12 mouse cellular contexts compared by ENCODE assay signal in the genomic region with DNA sequence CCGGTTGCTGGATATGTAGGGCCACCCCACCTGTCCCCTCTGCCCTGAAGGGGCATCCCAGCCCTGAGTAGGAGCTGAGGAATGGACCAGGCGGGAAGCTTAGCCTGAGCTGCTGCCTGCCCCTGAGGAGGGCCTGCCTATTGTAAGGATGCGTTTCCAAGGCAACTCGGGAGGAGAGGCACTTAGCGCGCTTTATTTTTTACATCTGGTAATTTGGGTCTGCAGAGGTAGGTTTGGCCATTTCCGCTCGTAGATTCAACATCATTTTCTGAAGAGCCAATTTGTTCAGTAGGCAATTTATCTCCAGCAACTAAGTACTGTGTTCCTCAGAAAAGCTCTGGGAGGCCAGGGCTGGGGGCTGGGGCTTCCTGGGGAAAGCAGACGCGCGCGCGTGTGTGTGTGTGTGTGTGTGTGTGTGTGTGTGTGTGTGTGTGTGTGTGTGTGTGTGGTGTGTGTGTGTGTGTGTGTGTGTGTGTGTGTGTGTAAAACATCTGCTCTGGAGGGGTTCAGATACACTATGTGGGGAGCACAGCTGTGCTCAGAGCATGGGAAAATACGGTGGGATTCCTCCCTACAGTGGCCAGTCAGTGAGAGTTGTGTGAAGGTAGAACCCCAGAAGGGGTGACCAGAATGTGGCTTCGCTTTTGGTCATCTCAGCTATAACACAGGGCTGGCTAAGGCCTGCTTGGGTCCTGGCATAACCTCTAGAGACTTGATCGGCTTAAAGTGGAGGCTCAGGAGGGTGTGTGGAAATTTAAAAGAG. TPM values are rescaled to one million over a fixed set of nuclear protein-coding genes. Genes with fewer than 3 reads are reported as not detected.
DNase-seq lines count a peak whose midpoint lies in the region; ATAC-seq and TF ChIP-seq lines count a peak whose summit lies in the region.
"Had no signal": no experiment of that assay in that cellular context is flagged by ENCODE, and none has a peak within 500 bp of the region (broad histone marks: within the 10 kb centered on the region; RNA-seq: fewer than 3 reads in every experiment).

No protein-coding gene starts in this region.

- H3K9ac ChIP-seq in stomach, embryonic 14.5 days (replicated peaks; ENCODE audit: low read depth, low read length), result no peak overlapping the region
- H3K9ac ChIP-seq in stomach, postnatal 0 days (ENCODE audit: low read length), result no peak overlapping the region
- H3K9ac ChIP-seq in hindbrain, embryonic 11.5 days (ENCODE audit: low read depth, low read length), result no peak overlapping the region
- H3K9ac ChIP-seq in midbrain, embryonic 12.5 days (replicated peaks), result peak overlapping the region; percentile 17; the same call in 1 of the 2 replicates
- H3K9ac ChIP-seq in kidney, embryonic 14.5 days (ENCODE audit: low read depth, low read length), result no peak overlapping the region
- H3K9ac ChIP-seq: stomach, embryonic 15.5 days had no signal

- no peak for TF ChIP-seq EP300 in stomach, postnatal 0 days (optimal IDR thresholded peaks at IDR 0.05)

- no peaks in the 10 kb centered on the region for H3K36me3 ChIP-seq in stomach, embryonic 14.5 days (ENCODE audit: control insufficient read depth, insufficient read depth, low read length)
- no peaks in the 10 kb centered on the region for H3K36me3 ChIP-seq in stomach, postnatal 0 days (ENCODE audit: control insufficient read depth, insufficient read depth, low read length)
- H3K36me3 ChIP-seq in hindbrain, embryonic 11.5 days (ENCODE audit: control insufficient read depth, insufficient read depth, low read length), result no peaks in the 10 kb centered on the region
- H3K36me3 ChIP-seq in midbrain, embryonic 12.5 days, result no peaks in the 10 kb centered on the region
- no peaks in the 10 kb centered on the region for H3K36me3 ChIP-seq in kidney, embryonic 14.5 days (ENCODE audit: control insufficient read depth, insufficient read depth, low read length)
- H3K36me3 ChIP-seq: stomach, embryonic 15.5 days had no signal

- H3K4me3 ChIP-seq in stomach, embryonic 14.5 days (ENCODE audit: low read depth, low read length), result no peak overlapping the region
- H3K4me3 ChIP-seq in stomach, postnatal 0 days (ENCODE audit: low read depth, low read length), result no peak overlapping the region
- no peak overlapping the region for H3K4me3 ChIP-seq in hindbrain, embryonic 11.5 days (ENCODE audit: low read depth, low read length)
- H3K4me3 ChIP-seq in midbrain, embryonic 12.5 days, result peak overlapping the region; percentile 23; the same call in 1 of the 2 replicates
- H3K4me3 ChIP-seq in kidney, embryonic 14.5 days (ENCODE audit: low read length), result no peak overlapping the region
- H3K4me3 ChIP-seq: erythroblast, embryonic 14.5 days; stomach, embryonic 15.5 days had no signal

- no peak for TF ChIP-seq CTCF in stomach, postnatal 0 days (IDR thresholded peaks at IDR 0.05; ENCODE audit: low read depth)

- 33% methylated on average over 16 of the region's 16 CpGs for WGBS in stomach, embryonic 14.5 days
- 38% methylated on average over 16 of the region's 16 CpGs for WGBS in stomach, postnatal 0 days
- WGBS in hindbrain, embryonic 11.5 days, result 23% methylated on average over 15 of the region's 16 CpGs
- 21% methylated on average over 16 of the region's 16 CpGs for WGBS in midbrain, embryonic 12.5 days
- WGBS in kidney, embryonic 14.5 days, result 51% methylated on average over 16 of the region's 16 CpGs

- H3K27ac ChIP-seq in stomach, embryonic 14.5 days (ENCODE audit: low read length), result no peak overlapping the region
- H3K27ac ChIP-seq in stomach, postnatal 0 days (replicated peaks), result no peak overlapping the region
- H3K27ac ChIP-seq in hindbrain, embryonic 11.5 days (ENCODE audit: low read depth, low read length), result no peak overlapping the region
- H3K27ac ChIP-seq in midbrain, embryonic 12.5 days (replicated peaks), result no peak overlapping the region
- H3K27ac ChIP-seq in kidney, embryonic 14.5 days (ENCODE audit: low read depth, low read length), result no peak overlapping the region
- H3K27ac ChIP-seq: stomach, embryonic 15.5 days had no signal

- H3K4me1 ChIP-seq in stomach, embryonic 14.5 days (ENCODE audit: control insufficient read depth, insufficient read depth, low read length), result peaks cover 4% of the 10 kb centered on the region; the same call in 1 of the 2 replicates
- no peaks in the 10 kb centered on the region for H3K4me1 ChIP-seq in stomach, postnatal 0 days (replicated peaks; ENCODE audit: control insufficient read depth, insufficient read depth)
- H3K4me1 ChIP-seq in hindbrain, embryonic 11.5 days (replicated peaks; ENCODE audit: control insufficient read depth, insufficient read depth, low read length), result peaks cover 13% of the 10 kb centered on the region
- peaks cover 44% of the 10 kb centered on the region for H3K4me1 ChIP-seq in midbrain, embryonic 12.5 days
- 0 out of 2 replicates have a peak, but pooled peaks cover 3% of the 10 kb centered on the region for H3K4me1 ChIP-seq in kidney, embryonic 14.5 days (ENCODE audit: control insufficient read depth, insufficient read depth, low read length)
- H3K4me1 ChIP-seq: stomach, embryonic 15.5 days had no signal

- DNase-seq in stomach, postnatal 0 days (ENCODE audit: low spot score), result no peak
- peak; percentile 53 for DNase-seq in hindbrain, embryonic 11.5 days (ENCODE audit: low spot score)
- DNase-seq in telencephalon, adult 2 months (ENCODE audit: low read depth, low spot score), result peak; percentile 42
- DNase-seq in right cerebral cortex, postnatal 4 days, result no peak
- DNase-seq in layer of hippocampus, postnatal 36 days, result no peak
- DNase-seq: kidney, adult 9 months; lung, postnatal 14 days had no signal

- H3K9me3 ChIP-seq in stomach, embryonic 14.5 days (ENCODE audit: control insufficient read depth, low read depth, low read length), result no peaks in the 10 kb centered on the region; the same call in 1 of the 2 replicates
- no peaks in the 10 kb centered on the region for H3K9me3 ChIP-seq in stomach, postnatal 0 days (ENCODE audit: control insufficient read depth, low read length)
- H3K9me3 ChIP-seq in hindbrain, embryonic 11.5 days (ENCODE audit: control insufficient read depth, low read length), result no peaks in the 10 kb centered on the region
- H3K9me3 ChIP-seq in midbrain, embryonic 12.5 days, result no peaks in the 10 kb centered on the region
- no peaks in the 10 kb centered on the region for H3K9me3 ChIP-seq in kidney, embryonic 14.5 days (ENCODE audit: control insufficient read depth, low read length)
- H3K9me3 ChIP-seq: stomach, embryonic 15.5 days had no signal

- no peak overlapping the region for H3K4me2 ChIP-seq in stomach, embryonic 14.5 days (replicated peaks; ENCODE audit: low read depth, low read length)
- no peak overlapping the region for H3K4me2 ChIP-seq in stomach, postnatal 0 days (replicated peaks; ENCODE audit: low read depth)
- no peak overlapping the region for H3K4me2 ChIP-seq in hindbrain, embryonic 11.5 days (replicated peaks; ENCODE audit: low read depth, low read length)
- H3K4me2 ChIP-seq in midbrain, embryonic 12.5 days (replicated peaks), result peak overlapping the region; percentile 43
- no peak overlapping the region for H3K4me2 ChIP-seq in kidney, embryonic 14.5 days (replicated peaks; ENCODE audit: low read depth, low read length)
- H3K4me2 ChIP-seq: stomach, embryonic 15.5 days had no signal

- peak; percentile 43; the same call in 1 of the 2 replicates for ATAC-seq in stomach, embryonic 14.5 days (ENCODE audit: insufficient number of reproducible peaks, insufficient read depth, low FRiP score, low read depth)
- no peak for ATAC-seq in stomach, postnatal 0 days (ENCODE audit: low FRiP score, low TSS enrichment)
- peak; percentile 48; the same call in 1 of the 2 replicates for ATAC-seq in hindbrain, embryonic 11.5 days (ENCODE audit: low FRiP score)
- ATAC-seq in midbrain, embryonic 12.5 days (ENCODE audit: low FRiP score, low read depth), result peak; percentile 70; the same call in 1 of the 2 replicates
- ATAC-seq in kidney, embryonic 14.5 days (ENCODE audit: low FRiP score, low TSS enrichment), result no peak

- no peaks in the 10 kb centered on the region for H3K27me3 ChIP-seq in stomach, embryonic 14.5 days (ENCODE audit: control insufficient read depth, insufficient read depth, low read length)
- H3K27me3 ChIP-seq in stomach, postnatal 0 days (ENCODE audit: control insufficient read depth, insufficient read depth, low read length), result no peaks in the 10 kb centered on the region
- peaks cover 18% of the 10 kb centered on the region for H3K27me3 ChIP-seq in hindbrain, embryonic 11.5 days (ENCODE audit: control insufficient read depth, insufficient read depth, low read length)
- H3K27me3 ChIP-seq in midbrain, embryonic 12.5 days, result peaks cover 25% of the 10 kb centered on the region
- 0 out of 2 replicates have a peak, but pooled peaks cover 8% of the 10 kb centered on the region for H3K27me3 ChIP-seq in kidney, embryonic 14.5 days (ENCODE audit: control insufficient read depth, insufficient read depth, low read length)

RNA-seq across cellular contexts. Expression of gene Gm340, which starts 31.3 kb away (rescaled TPM):
- polyA plus RNA-seq in stomach, embryonic 14.5 days (2014; fragmentation: Nextera tagmentation; extraction: Ambion mirVana), result 4.3 and 5.9 TPM in 2 replicates
- 0.82 and 1.0 TPM in 2 replicates for polyA plus RNA-seq in stomach, postnatal 0 days (2015; fragmentation: Nextera tagmentation; extraction: Ambion mirVana)
- polyA plus RNA-seq in hindbrain, embryonic 11.5 days (2014; fragmentation: Nextera tagmentation; extraction: Ambion mirVana), result 4.2 and 7.3 TPM in 2 replicates
- 4.0 and 4.2 TPM in 2 replicates for polyA plus RNA-seq in midbrain, embryonic 12.5 days (2016; fragmentation: Nextera tagmentation; extraction: Ambion mirVana)
- 3.3 and 4.7 TPM in 2 replicates for polyA plus RNA-seq in kidney, embryonic 14.5 days (2014; fragmentation: Nextera tagmentation; extraction: Ambion mirVana)
- 10 to 100 TPM; 12.5 to 13.1 TPM for total RNA-seq in layer of hippocampus, postnatal 36 days (2021)

Comparison
In these comparisons a context has a peak if more than half of its experiments do, and no peak if none do; other contexts are left out.
1. ATAC-seq: peak in stomach, embryonic 14.5 days (single experiment), hindbrain, embryonic 11.5 days (single experiment) and midbrain, embryonic 12.5 days (single experiment); none in stomach, postnatal 0 days (single experiment) and kidney, embryonic 14.5 days (single experiment).
2. DNase-seq: peak in hindbrain, embryonic 11.5 days (single experiment) and telencephalon, adult 2 months (single experiment); none in stomach, postnatal 0 days (single experiment), right cerebral cortex, postnatal 4 days (single experiment) and layer of hippocampus, postnatal 36 days (0 of 2).